Mouse (Mus musculus) testis, postnatal 14 days (tissue): Measurements from ENCODE around the gene Olfr275.
"Not testable (repeated sequence)": the region's sequence is repeated elsewhere in the genome, so short reads cannot be mapped to it uniquely, and the experiment has no call there.

Experiments
- DNase-seq: peaks from one replicate; pipeline ENCODE4 v3.0.0; 2021; ENCODE audit warnings: low spot score

Gene Olfr275

GRCm38 (mm10) chr4:52814304-52814703 is at the start of gene Olfr275:
Olfr275 (plus strand) TSS chr4:52814604.
- DNase-seq = no peak

- DNase-seq = no peak
Observed at GRCm38 (mm10) chr4:52765612-52766011, 48.8 kb upstream of the Olfr275 start.

GRCm38 (mm10) chr4:52772186-52772585 is 42.2 kb upstream of the Olfr275 start:
- DNase-seq = no peak

GRCm38 (mm10) chr4:52800013-52800412 is 14.4 kb upstream of the Olfr275 start:
- no peak for DNase-seq

GRCm38 (mm10) chr4:52811871-52812270 is 2.5 kb upstream of the Olfr275 start:
- DNase-seq = no peak

GRCm38 (mm10) chr4:52821375-52821774 is 7.0 kb downstream of the Olfr275 start:
- peak; percentile 4 for DNase-seq

GRCm38 (mm10) chr4:52845411-52845810 is 31.0 kb downstream of the Olfr275 start:
- DNase-seq = not testable (repeated sequence)

- DNase-seq = no peak
Observed at GRCm38 (mm10) chr4:52849039-52849635, 34.7 kb downstream of the Olfr275 start.

GRCm38 (mm10) chr4:52849672-52850071 is 35.3 kb downstream of the Olfr275 start:
- no peak for DNase-seq

GRCm38 (mm10) chr4:52859136-52859535 is 44.7 kb downstream of the Olfr275 start, which contains the start of gene Olfr273:
Olfr273 (minus strand) TSS chr4:52859236.
- DNase-seq = no peak

GRCm38 (mm10) chr4:52864156-52864555 is 49.8 kb downstream of the Olfr275 start:
- DNase-seq = no peak
